Mouse (Mus musculus) ovary, adult 2 months (tissue): ENCODE measurements around the gene Vmn2r110. TPM values are rescaled to one million over a fixed set of nuclear protein-coding genes. Genes with fewer than 3 reads are reported as not detected.

Source experiments
- polyA plus RNA-seq: library from polyadenylated mRNA; depleted of rRNA; stranded (reverse); fragments of >200 nt; gene quantifications from 2 replicates; pipeline ENCODE4 v1.2.3, GENCODE M21; 2012; rRNA removed

Vmn2r110 gene
- not detected in 2 replicates for polyA plus RNA-seq

GRCm38 (mm10) chr17:20596323-20596722 is at the start of gene Vmn2r110:
Gene Vmn2r110 (minus strand): TSS chr17:20596423.

GRCm38 (mm10) chr17:20624777-20625176 is 28.6 kb upstream of the Vmn2r110 start, which contains the start of gene Fpr-rs3:
Gene Fpr-rs3 (minus strand): TSS chr17:20624877.

GRCm38 (mm10) chr17:20564656-20565055 is 31.6 kb downstream of the Vmn2r110 start, which contains the start of gene Vmn2r109:
Gene Vmn2r109 (minus strand): TSS chr17:20564756.

Other genes with a start within 250 kb of the Vmn2r110 start
- not detected in 2 replicates for gene Vmn1r224, start 182.3 kb downstream of the Vmn2r110 start, polyA plus RNA-seq
- gene Vmn2r108, start 115.1 kb downstream of the Vmn2r110 start, polyA plus RNA-seq = not detected in 2 replicates
- gene Vmn1r225, start 98.3 kb downstream of the Vmn2r110 start, polyA plus RNA-seq = not detected in 2 replicates
- gene Vmn2r109, start 31.7 kb downstream of the Vmn2r110 start, polyA plus RNA-seq = not detected in 2 replicates
- gene Fpr-rs3, start 28.5 kb upstream of the Vmn2r110 start, polyA plus RNA-seq = not detected in 2 replicates
- gene Vmn1r226, start 86.4 kb upstream of the Vmn2r110 start, polyA plus RNA-seq = not detected in 2 replicates
- gene Vmn1r227, start 133.4 kb upstream of the Vmn2r110 start, polyA plus RNA-seq = not detected in 2 replicates
- gene Vmn1r228, start 189.7 kb upstream of the Vmn2r110 start, polyA plus RNA-seq = not detected in 2 replicates
- not detected in 2 replicates for gene Vmn1r229, start 215.1 kb upstream of the Vmn2r110 start, polyA plus RNA-seq
- not detected in 2 replicates for gene Vmn1r230, start 244.0 kb upstream of the Vmn2r110 start, polyA plus RNA-seq